Mouse (Mus musculus) CH12.LX (cell line): Measurements from ENCODE around the gene Pdgfc.

Experiments
- CHD2 ChIP-seq: IDR thresholded peaks from 2 replicates; pipeline ENCODE4 v1.6.1; 2011; ENCODE audit warnings: low read length, improper control_type of control experiment
- CTCF ChIP-seq, 2 experiments: IDR thresholded peaks in 1 of 2; conservative IDR thresholded peaks in 1 of 2; 2 replicates each; pipeline ENCODE4 v1.5.1; 2011 to 2012; ENCODE audit warnings: low read depth in 2 of 2, low read length in 2 of 2, improper control_type of control experiment in 1 of 2, inconsistent platforms in 1 of 2, mild to moderate bottlenecking in 1 of 2, moderate library complexity in 1 of 2
- EP300 ChIP-seq: IDR thresholded peaks from 2 replicates; pipeline ENCODE4 v1.6.1; 2011; ENCODE audit warnings: low read length, improper control_type of control experiment
- ETS1 ChIP-seq: conservative IDR thresholded peaks from 2 replicates; pipeline ENCODE4 v1.6.1; 2012; ENCODE audit warnings: low read depth, mild to moderate bottlenecking, inconsistent platforms, low read length, improper control_type of control experiment, moderate library complexity
- HCFC1 ChIP-seq: IDR thresholded peaks from 2 replicates; pipeline ENCODE4 v1.6.1; 2012; ENCODE audit warnings: low read depth, mild to moderate bottlenecking, inconsistent platforms, low read length, improper control_type of control experiment
- POLR2A ChIP-seq: IDR thresholded peaks from 2 replicates; pipeline ENCODE4 v1.6.1; 2011; ENCODE audit warnings: low read depth, mild to moderate bottlenecking, improper control_type of control experiment, low read length
- RCOR1 ChIP-seq: conservative IDR thresholded peaks from 2 replicates; pipeline ENCODE4 v1.6.1; 2012; ENCODE audit warnings: low read depth, mild to moderate bottlenecking, inconsistent platforms, low read length, improper control_type of control experiment
- ZKSCAN1 ChIP-seq: IDR thresholded peaks from 2 replicates; pipeline ENCODE4 v1.6.1; 2012; ENCODE audit warnings: low read depth, inconsistent platforms, low read length, improper control_type of control experiment, borderline replicate concordance

GRCm38 (mm10) chr3:81136985-81137384, 100.8 kb downstream of the Pdgfc start:
- TF ChIP-seq ETS1 (no peak), POLR2A (no peak), CTCF (conservative IDR thresholded peaks at IDR 0.05 in 1 of 2, IDR thresholded peaks at IDR 0.05 in 1 of 2; ENCODE audit: low read depth in 2 of 2, low read length in 2 of 2) (no peak), EP300 (no peak), ZKSCAN1 (no peak), CHD2 (no peak), HCFC1 (no peak), RCOR1 (no peak)
